In the genomic region with DNA sequence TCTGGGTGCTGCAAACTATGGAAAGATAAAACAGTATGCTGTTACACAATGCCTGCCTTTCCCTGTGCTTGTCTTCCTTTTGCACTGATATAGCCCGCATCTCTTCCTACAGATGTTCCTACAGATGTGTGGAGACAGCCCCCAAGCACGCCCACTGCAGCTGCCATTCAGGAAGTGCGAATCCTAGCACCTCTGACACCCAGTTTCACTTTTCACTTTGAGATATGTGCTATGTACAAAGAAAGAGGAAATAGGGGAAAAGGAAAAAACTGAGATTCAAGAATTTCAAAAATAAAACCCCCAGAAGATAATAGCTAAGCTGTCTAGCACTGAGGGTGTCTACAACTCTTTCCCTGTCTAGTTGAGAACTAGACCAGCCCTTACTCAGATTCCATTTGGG, we compare ENCODE assay signal across 30 mouse cellular contexts. TPM values are rescaled to one million over a fixed set of nuclear protein-coding genes. Genes with fewer than 3 reads are reported as not detected.
"Had no signal": no experiment of that assay in that cellular context is flagged by ENCODE, and none has a peak within 500 bp of the region (broad histone marks: within the 10 kb centered on the region; RNA-seq: fewer than 3 reads in every experiment).

No protein-coding gene starts in this region.

- H3K4me2 ChIP-seq: limb, embryonic 12.5 days; limb, embryonic 15.5 days; liver, embryonic 11.5 days; lung, embryonic 14.5 days; midbrain, embryonic 12.5 days; midbrain, embryonic 15.5 days; neural tube, embryonic 12.5 days; neural tube, embryonic 15.5 days; stomach, embryonic 15.5 days had no signal

- DNase-seq: kidney, adult 18-20 months; kidney, adult 9 months; kidney, postnatal 25 days; layer of hippocampus, adult 9-11 months; left cerebral cortex, postnatal 4 days; liver, postnatal 0 days; lung, embryonic 14.5 days; right cerebral cortex, adult 18-20 months; right cerebral cortex, postnatal 14 days; right cerebral cortex, postnatal 4 days; thymus, postnatal 36 days had no signal

- H3K9me3 ChIP-seq: limb, embryonic 12.5 days; limb, embryonic 15.5 days; midbrain, embryonic 12.5 days; midbrain, embryonic 15.5 days; neural tube, embryonic 12.5 days; neural tube, embryonic 15.5 days; stomach, embryonic 15.5 days had no signal

- H3K4me3 ChIP-seq: layer of hippocampus, adult 2 months; limb, embryonic 12.5 days; limb, embryonic 15.5 days; midbrain, embryonic 12.5 days; midbrain, embryonic 15.5 days; neural tube, embryonic 12.5 days; neural tube, embryonic 15.5 days; stomach, embryonic 15.5 days had no signal

- H3K4me1 ChIP-seq: limb, embryonic 12.5 days; limb, embryonic 15.5 days; midbrain, embryonic 12.5 days; midbrain, embryonic 15.5 days; neural tube, embryonic 12.5 days; neural tube, embryonic 15.5 days; stomach, embryonic 15.5 days had no signal

- H3K9ac ChIP-seq: limb, embryonic 12.5 days; limb, embryonic 15.5 days; liver, embryonic 14.5 days; liver, postnatal 0 days; lung, embryonic 14.5 days; midbrain, embryonic 12.5 days; midbrain, embryonic 15.5 days; neural tube, embryonic 12.5 days; neural tube, embryonic 15.5 days; stomach, embryonic 15.5 days had no signal

- H3K27ac ChIP-seq: layer of hippocampus, adult 2 months; limb, embryonic 12.5 days; limb, embryonic 15.5 days; liver, embryonic 14.5 days; macrophage; midbrain, embryonic 12.5 days; midbrain, embryonic 15.5 days; neural tube, embryonic 12.5 days; neural tube, embryonic 15.5 days; stomach, embryonic 15.5 days had no signal

- ATAC-seq: liver, postnatal 0 days; lung, postnatal 0 days; midbrain, embryonic 15.5 days had no signal

- H3K36me3 ChIP-seq: limb, embryonic 12.5 days; limb, embryonic 15.5 days; midbrain, embryonic 12.5 days; midbrain, embryonic 15.5 days; neural tube, embryonic 12.5 days; neural tube, embryonic 15.5 days; stomach, embryonic 15.5 days had no signal

- H3K27me3 ChIP-seq: limb, embryonic 12.5 days; limb, embryonic 15.5 days; midbrain, embryonic 12.5 days; midbrain, embryonic 15.5 days; neural tube, embryonic 12.5 days; neural tube, embryonic 15.5 days; stomach, embryonic 15.5 days had no signal

RNA-seq across cellular contexts. Expression of gene 1700080E11Rik, which starts 41.8 kb away (rescaled TPM):
- total RNA-seq: layer of hippocampus, adult 2 months; layer of hippocampus, postnatal 25 days; left cerebral cortex, adult 18-20 months; left cerebral cortex, postnatal 14 days; left cerebral cortex, postnatal 4 days; megakaryocyte-erythroid progenitor cell, adult 5-6 weeks had no signal
- polyA plus RNA-seq: kidney, embryonic 16.5 days; large intestine, adult 2 months; limb, embryonic 12.5 days; limb, embryonic 15.5 days; liver, embryonic 11.5 days; liver, embryonic 14.5 days; liver, postnatal 0 days; lung, embryonic 14.5 days; lung, postnatal 0 days; macrophage; midbrain, embryonic 12.5 days; midbrain, embryonic 15.5 days; neural tube, embryonic 12.5 days; neural tube, embryonic 15.5 days; stomach, embryonic 15.5 days; thymus, postnatal 0 days had no signal
